Mouse (Mus musculus) liver, adult (tissue): ENCODE measurements around the gene Ip6k2.
A peak's percentile ranks its signal among the peaks of the same experiment; 100 is the strongest.

Experiments
- GATA4 ChIP-seq: IDR thresholded peaks from 2 replicates; pipeline ENCODE4 v1.6.1; 2014; ENCODE audit warnings: mild to moderate bottlenecking, low read length; ENCODE audit not compliant: insufficient replicate concordance

The Ip6k2 gene

DNA sequence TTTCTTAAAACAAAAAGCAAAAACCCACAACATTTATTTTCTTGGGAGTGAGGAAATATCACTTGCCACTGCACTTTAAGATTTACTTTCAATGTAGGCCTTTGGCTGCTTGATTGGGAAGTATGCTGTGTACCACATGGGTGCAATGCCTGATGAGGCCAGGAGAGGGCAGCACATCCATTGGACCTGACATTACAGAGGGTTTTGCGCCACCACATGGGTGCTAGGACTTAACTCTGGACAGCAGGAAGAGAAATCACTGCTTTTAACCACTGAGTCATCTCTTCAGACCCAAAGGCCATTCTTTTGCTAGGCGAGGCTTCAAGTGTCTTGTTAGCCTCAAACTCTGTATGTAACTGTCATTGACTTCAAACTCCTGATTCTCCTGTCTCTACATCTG is 23.8 kb upstream of the Ip6k2 start:
- no peak for TF ChIP-seq GATA4

DNA sequence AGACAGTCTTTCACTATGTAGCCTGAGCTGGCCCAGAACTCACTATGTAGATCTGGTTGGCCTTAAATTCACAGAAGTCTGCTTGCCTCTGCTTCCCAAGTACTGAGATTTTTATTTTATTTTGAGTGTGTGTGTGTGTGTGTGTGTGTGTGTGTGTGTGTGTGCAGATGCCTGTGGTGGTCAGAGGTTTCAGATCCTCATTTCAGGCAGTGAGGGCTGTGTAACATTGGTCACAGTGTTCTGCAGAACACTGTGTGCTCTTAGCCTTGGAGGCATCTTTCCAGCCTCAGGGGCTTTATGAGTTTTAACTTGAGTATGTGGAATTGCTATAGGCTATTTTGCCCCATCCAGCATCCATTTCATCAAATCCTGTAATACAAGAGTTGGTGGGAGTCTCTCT is 22.0 kb upstream of the Ip6k2 start:
- no peak for TF ChIP-seq GATA4

DNA sequence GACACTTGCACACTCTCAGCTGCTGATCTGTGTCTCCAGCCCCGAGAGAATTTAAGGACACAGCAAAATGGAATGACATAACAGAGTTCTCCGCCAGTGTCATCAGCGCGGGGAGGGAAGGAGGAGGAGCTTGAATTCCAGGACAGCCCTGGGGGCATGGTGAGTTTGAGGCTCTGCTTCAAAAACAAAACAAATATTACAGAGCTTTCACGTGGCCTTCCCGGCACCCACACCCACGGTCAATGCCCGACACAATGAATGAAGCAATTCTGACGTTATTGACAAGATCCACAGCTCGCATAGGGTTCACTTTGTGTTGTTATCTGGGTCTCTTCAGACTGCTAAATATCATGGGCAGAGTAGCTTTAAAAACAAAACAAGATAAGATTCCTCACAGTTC is 18.6 kb upstream of the Ip6k2 start:
- TF ChIP-seq GATA4 = peak; percentile 21; the same call in 1 of the 2 replicates

DNA sequence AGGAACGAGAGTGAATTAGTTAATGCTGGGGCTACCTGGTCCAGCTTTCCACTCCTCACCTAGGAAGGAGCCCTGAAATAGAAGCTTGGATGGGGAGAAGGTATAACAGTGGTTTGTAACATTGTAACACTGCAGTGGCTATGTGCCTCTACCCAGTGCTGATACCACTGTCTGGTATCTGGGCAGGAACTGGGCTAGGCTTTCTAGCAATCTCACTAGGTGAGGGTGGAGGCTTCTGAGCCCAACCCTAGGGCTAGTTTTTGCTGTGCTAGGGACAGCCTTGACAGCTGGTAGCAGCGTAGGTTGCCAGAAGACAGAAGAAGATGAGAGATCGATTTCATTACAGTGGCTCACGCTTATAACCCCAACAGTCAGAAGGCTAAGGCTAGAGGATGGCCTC is 7.0 kb upstream of the Ip6k2 start:
- TF ChIP-seq GATA4 = no peak

DNA sequence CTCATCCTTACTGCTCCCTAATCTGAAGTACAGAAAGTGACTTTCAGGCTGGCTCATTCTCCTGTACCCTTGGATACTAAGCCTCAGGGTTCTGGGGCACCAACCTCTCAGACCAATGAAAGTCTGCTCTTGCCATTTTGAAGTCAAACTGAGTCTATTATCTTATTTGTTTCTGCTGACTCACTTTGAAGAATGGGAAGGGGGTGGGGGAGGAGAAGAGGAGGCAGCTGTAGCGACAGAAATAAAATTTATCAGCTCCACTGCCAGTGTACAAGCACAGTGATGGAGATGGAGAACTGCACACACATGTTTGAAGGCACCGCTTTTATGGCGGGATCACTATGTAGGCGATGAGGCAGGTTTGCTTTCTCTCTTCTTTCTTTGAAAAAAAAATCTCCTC is 6.3 kb upstream of the Ip6k2 start:
- no peak for TF ChIP-seq GATA4

DNA sequence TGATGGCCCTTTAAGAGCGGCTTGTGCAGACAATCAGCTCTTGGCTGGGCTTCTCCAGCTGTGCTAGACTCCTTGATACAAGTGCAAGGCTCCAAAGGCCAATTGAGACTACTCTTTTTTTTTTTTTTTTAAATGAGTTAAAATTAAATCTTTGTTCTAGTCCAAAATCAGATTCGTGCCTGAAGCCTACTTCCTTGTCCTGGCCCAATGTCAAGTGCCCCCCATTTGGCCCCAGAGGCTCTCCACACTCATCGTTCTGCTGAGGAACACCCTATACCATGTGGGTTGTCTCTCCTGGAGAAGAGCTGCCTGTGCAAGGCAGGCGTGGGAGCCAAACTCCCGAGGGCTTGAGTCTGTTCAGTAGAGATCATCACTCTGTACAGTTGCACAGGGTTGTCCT is 2.6 kb upstream of the Ip6k2 start:
- TF ChIP-seq GATA4 = no peak

DNA sequence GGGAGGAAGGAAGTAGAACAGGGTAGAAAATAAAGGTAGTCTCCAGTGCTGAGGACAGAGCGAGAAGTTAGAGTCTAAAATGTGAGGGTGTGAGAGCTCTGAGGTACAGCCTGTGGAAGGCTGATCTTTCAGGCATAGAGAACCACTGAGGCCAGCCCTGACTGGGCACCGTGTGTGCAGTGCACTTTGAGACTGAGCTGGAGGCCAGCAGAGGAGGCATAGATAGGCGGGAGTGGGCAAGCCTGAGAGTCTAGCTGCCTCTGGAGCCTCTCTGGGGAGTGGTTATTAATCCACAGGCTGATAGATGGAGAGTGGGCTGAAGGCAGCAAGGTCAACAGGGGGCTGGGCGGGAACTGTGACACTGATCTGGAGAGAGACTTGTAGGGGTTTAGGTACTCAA is 1.7 kb upstream of the Ip6k2 start:
- no peak for TF ChIP-seq GATA4

DNA sequence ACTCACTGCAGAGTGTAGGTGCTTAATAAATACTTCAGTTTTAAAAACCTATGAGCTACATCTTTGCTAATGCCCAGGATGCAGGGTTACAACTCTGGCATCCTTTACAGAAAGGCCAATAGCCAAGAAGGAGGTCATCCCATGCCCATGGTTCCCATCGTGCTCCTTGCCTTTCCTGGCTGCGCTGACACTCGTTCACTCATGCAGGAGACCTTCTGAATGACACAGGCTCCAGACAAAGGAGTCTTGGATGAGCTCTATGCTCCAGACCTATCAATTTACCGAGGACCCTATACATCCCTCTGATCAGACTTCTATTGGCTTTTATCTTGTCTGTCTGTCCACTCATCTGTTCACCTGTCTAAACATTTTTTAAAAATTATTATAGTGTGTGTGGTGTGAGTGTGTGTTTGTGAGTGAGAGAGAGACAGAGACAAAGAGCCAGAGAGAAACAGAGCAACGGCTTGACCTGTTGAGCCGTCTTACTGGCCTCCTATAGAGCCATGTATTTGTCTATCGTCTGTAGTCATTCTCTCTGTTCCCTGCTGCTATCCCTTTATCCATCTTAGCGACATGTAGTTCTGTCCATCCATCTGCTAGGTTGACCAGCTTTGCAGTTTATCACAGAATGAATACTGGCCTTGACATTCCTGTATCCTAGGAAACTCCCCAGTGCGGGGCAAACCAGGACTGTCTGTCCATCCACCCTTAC is 604 bp upstream of the Ip6k2 start:
- no peak for TF ChIP-seq GATA4

DNA sequence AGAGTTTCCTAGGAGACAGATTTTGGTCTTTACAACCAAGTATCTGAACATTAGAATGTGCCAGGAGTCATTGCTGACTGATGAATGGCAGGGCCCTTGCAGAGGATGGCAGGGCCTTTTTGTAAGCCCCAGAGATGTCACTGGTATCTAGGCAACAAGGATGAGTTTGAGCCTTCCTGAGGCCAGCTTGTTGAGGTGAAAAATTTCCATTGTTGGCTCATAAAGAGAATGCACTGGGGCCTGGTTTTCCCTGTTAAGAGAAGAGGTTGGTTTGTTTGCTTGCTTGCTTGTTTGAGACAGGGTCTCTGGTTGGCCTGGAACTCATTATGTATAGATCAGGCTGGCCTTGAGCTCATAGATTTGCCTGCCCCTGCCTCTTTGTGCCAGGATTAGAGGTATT is 1.8 kb downstream of the Ip6k2 start:
- TF ChIP-seq GATA4 = no peak

DNA sequence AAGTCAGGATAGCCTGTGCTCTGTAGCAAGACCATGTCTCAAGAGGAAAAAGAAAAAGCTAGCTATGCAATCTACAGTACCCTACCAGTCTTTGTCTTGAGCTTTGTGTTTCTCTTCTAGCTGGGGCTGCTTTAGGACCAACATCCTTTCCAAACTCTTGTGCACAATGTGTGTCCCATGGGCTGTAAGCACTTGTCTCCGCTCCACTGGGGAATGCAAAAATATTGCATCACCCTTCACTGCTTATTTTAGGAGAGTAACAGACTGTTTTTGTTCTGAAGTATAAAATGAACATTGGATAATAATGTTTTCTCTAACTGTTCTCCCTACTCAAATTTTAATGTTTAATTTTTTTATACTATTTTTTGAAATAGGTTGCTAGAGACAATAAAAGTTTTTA is 2.9 kb downstream of the Ip6k2 start:
- TF ChIP-seq GATA4 = no peak

DNA sequence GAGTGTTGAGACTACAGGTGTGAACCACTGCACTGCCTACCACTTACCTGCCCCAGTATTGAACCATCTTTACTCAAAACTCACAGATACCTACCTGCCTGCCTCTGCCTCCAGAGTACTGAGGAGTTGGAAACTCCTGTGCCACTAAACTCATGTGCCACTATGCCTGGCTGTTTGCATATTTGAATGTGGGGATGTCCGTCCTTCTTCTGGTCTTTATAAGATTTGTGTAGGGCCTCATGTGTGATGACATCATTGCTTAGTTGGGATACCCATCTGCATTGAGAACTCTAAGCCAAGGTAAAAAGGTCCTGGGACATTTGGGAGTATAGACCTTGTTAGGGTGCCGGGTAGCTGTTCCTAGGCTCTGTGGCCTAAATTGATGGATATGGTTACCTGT is 3.5 kb downstream of the Ip6k2 start:
- TF ChIP-seq GATA4 = no peak

DNA sequence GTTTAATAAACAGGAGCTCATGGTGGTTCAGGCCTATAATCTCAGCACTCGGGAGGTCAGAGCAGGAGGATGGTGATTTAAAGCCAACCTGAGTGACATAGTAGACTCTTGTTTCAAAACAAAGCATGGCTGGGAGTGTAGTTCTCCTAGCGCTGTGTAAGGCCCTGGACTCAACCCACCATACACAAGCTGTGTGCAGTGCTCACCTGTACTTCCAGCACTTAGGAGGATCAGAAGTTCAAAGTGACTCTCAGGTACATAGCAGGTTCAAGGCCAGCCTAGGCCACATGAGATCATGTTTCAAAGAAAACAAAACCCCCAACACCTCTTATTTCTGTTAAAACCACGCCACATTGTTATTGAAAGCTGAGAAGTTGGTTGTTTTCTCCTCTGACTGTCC is 5.1 kb downstream of the Ip6k2 start:
- TF ChIP-seq GATA4 = no peak

DNA sequence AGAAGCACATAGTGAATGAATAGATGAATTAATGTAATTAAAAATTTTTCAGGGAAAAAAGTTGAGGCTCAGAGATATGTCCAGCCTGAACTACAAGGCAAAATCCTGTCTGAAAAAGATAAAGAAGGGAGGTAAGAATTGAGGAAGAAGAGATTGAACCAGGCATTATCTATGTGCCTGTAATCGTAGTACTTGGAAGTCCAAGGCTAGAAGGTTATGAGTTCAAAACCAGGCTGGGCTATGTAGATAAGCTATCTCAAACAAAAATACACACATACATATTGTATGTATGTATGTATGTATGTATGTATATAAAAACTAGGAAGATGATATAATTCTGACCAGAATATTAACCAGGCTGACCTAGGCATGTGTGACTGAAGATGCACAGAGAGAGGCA is 8.7 kb downstream of the Ip6k2 start:
- TF ChIP-seq GATA4 = no peak

DNA sequence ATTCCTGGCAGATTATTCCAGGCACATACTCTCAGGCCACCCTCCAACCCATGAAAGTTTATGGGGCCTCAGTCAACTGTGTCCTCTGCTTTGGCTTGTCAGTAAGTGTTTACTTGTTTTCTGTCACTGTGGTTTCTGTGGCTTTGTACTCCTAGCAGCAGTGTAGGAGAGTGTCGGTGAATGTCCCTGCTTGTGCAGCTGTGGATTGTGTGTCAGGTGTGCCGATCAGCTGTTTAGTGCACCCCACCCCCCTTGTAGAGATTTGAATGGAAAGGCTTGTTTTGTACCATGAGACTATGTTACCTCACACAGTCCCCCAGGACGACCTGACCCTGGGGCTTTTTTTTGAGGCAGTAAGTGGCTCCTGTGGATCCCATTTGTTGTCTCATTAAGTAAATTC is 9.1 kb downstream of the Ip6k2 start:
- TF ChIP-seq GATA4 = no peak

DNA sequence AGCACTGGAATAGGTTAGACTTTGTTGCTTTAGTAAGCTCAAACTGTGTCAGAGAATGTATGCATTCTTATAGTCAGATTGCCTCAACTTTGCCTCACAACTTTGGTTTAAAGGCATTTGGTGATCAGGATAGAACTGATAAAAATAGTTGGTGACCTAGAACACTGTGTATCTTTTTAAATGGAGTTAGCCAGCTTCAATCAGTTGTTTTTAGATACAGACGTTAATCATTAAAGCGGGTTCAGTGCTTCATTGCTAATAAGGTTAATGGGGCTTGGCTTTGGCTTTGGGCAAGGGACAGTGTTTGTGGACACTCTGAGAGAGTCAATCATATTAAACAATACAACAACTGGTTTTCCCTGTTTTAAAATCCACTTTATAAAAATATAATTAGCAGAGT is 11.7 kb downstream of the Ip6k2 start:
- peak; percentile 74 for TF ChIP-seq GATA4

DNA sequence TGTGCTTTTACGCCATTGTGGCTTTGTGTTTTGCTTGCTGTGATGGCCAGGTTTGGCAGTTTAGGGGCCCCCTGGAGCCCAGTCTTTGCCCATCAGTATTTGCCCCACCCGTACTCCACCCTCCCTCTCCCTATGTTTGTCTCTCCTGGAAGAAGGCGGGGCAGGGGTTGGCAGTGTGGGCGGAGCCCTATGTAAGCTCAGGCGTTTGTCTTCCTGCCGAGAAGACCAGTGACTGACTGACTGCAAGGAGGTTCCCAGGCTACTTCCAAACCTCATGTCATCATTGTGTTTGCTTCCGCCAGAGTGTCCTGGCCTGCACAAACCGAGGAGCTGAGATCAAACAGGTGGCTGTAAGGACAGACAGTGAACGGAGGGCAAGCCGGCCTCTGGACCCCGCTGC is 12.2 kb downstream of the Ip6k2 start:
- TF ChIP-seq GATA4 = no peak

DNA sequence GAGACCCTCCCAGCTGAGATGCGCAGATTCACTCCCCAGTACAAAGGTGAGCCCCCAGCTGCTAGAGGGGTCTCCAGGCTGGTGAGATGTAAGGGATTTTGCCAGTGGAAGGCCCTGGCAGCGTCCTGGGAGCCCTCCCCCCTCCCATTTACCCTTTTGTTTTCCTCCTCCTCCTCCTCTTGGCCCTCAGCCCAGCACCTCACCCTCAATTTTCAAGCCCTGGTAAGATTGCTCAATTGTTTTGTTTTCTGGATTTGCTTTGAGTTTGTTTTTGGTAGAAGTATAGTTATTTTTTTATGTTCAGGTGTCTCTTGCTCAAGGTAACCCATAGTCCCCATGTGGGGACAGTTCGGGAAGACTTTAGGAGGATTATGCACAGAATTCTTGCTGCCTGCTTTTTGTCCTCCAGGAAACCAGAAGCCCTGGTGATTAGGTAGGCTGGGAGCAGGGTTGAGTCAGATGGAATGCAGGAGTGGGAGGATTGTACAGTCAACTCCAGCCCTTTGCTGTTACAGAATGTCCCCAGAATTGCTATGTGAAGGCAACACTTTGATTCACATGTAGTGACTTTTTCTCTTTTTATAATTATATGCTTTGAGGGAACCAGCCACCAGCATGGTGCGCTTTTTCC is 12.9 kb downstream of the Ip6k2 start:
- TF ChIP-seq GATA4 = no peak

DNA sequence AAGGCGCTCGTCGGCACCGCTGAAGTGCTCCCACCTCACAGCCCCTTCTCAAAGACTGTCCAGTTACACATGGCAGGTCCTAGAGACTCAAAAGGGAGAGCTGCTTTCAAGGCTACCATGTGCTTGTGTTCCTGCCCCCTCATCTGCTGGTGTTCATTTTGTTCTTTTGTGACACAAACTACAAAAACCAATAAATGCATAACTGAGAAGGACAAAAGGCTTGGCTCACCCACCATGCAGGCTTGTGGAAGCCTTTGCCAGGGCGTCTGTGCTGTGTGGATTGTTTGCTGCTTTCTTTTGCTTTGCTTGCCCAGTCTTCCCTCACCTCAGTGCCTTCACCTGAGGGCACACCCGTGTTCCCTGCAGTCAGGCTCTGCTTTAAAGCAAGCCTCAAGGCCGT is 13.9 kb downstream of the Ip6k2 start:
- no peak for TF ChIP-seq GATA4

DNA sequence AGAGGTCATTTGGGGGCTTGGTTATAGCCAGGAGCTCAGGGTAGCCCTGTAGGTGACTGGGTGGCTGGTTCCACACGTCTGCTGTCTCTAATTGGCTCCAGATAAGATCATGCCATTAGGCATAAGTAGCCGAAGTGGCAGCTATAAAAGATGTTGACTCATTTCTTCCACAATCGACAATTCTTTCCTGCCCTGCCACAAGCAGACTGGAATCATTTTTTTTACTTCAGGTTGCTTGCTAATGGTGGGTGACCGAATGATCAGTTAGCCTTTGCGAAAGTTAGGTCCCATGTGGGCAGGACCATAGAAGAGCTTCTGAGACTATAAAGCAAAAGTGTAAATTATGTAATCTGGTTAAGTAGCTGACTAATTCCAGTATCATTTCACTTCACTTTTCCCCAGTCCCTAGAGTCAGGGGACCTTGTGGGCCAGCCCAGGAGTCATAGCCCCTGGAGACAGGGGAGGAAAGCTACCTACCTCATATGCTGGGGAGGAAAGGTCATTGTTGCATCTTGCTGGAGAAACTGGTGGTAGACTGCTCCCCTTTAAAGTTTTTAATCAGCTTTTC is 15.0 kb downstream of the Ip6k2 start:
- no peak for TF ChIP-seq GATA4
